Mouse (Mus musculus) embryonic facial prominence, embryonic 14.5 days (tissue): Measurements from ENCODE around the gene Tmed1. TPM values are rescaled to one million over a fixed set of nuclear protein-coding genes. Genes with fewer than 3 reads are reported as not detected.

ENCODE experiments used
- ATAC-seq: fragments of 200-750 bp; cut with Nextera tagmentation; 2 replicates; pipeline ENCODE4 v1.8.0; 2017; ENCODE audit warnings: low read depth, moderate number of reproducible peaks, moderate TSS enrichment
- DNase-seq: peaks from one replicate; pipeline ENCODE4 v3.0.0-alpha.2; 2015; ENCODE audit warnings: low spot score
- H3K27ac ChIP-seq: fragments of 300-500 bp; sonication (generic); replicated peaks from 2 replicates; pipeline ENCODE4 v1.5.1; 2014; ENCODE audit warnings: low read depth, mild to moderate bottlenecking, low read length, moderate library complexity
- H3K27me3 ChIP-seq: fragments of 300-500 bp; sonication (generic); replicated peaks from 2 replicates; pipeline ENCODE4 v1.6.1; 2014; ENCODE audit warnings: low read length; ENCODE audit not compliant: control insufficient read depth, insufficient read depth
- H3K36me3 ChIP-seq: fragments of 300-500 bp; sonication (generic); 2 replicates; pipeline ENCODE4 v1.6.1; 2014; ENCODE audit warnings: low read length, mixed read lengths; ENCODE audit not compliant: control insufficient read depth, insufficient read depth
- H3K4me1 ChIP-seq: fragments of 300-500 bp; sonication (generic); 2 replicates; pipeline ENCODE4 v1.6.1; 2014; ENCODE audit warnings: antibody characterized with exemption, low read length; ENCODE audit not compliant: control insufficient read depth, insufficient read depth
- H3K4me2 ChIP-seq: fragments of 300-500 bp; sonication (generic); 2 replicates; pipeline ENCODE4 v1.6.1; 2014; ENCODE audit warnings: low read depth, mild to moderate bottlenecking, low read length, moderate library complexity, mixed read lengths
- H3K4me3 ChIP-seq: fragments of 300-500 bp; sonication (generic); 2 replicates; pipeline ENCODE4 v1.5.1; 2014; ENCODE audit warnings: low read depth, mild to moderate bottlenecking, low read length
- H3K9ac ChIP-seq: fragments of 300-500 bp; sonication (generic); 2 replicates; pipeline ENCODE4 v1.6.1; 2014; ENCODE audit warnings: low read depth, mild to moderate bottlenecking, low read length, moderate library complexity, mixed read lengths
- H3K9me3 ChIP-seq: fragments of 300-500 bp; sonication (generic); 2 replicates; pipeline ENCODE4 v1.6.1; 2016; ENCODE audit warnings: low read length; ENCODE audit not compliant: control insufficient read depth
- WGBS: fragments of 180-500 bp; shearing (Covaris S2); extraction: QIAGEN DNeasy Blood & Tissue Kit; methylation state at CpG from one replicate; pipeline ENCODE4 v1.1.7; 2014; 5-methylcytosine and 5-hydroxymethylcytosine counted together
- polyA plus RNA-seq: library from polyadenylated mRNA; unstranded; fragments of >200 nt; fragmentation: Nextera tagmentation; extraction: Ambion mirVana; gene quantifications from 2 replicates; pipeline ENCODE4 v1.2.1, GENCODE M21; 2014

Tmed1 gene
- polyA plus RNA-seq, 1 experiment from 2014 or later: 103 TPM

DNA sequence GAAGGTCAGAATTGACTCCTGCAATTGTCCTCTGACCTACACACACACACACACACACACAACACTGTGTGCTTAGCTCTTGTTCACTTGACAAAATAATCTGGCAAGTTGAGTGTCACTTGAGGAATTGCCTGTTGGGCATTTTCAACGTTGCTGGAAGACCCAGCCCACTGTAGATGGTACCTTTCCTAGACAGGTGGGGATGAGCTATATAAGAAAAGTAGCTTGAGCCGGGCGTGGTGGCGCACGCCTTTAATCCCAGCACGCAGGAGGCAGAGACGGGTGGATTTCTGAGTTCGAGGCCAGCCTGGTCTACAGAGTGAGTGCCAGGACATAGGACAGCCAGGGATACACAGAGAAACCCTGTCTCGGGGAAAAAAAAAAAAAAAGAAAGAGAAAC is 1.0 kb upstream of the Tmed1 start:
- H3K27ac ChIP-seq: no peak overlapping the region
- H3K4me2 ChIP-seq: peak overlapping the region; percentile 83
- H3K9me3 ChIP-seq: no peaks in the 10 kb centered on the region
- peak overlapping the region; percentile 75; the same call in 1 of the 2 replicates for H3K9ac ChIP-seq
- no peaks in the 10 kb centered on the region for H3K27me3 ChIP-seq
- peak overlapping the region; percentile 69 for H3K4me3 ChIP-seq
- ATAC-seq (no peak), DNase-seq (no peak)
- H3K36me3 ChIP-seq: peaks cover 32% of the 10 kb centered on the region
- H3K4me1 ChIP-seq: peaks cover 8% of the 10 kb centered on the region
- WGBS: 82% methylated on average over 9 of the region's 9 CpGs

GRCm38 (mm10) chr9:21510689-21511015 is 600 bp upstream of the Tmed1 start:
- Histone ChIP-seq H3K4me3 (peak overlapping the region; percentile 69), H3K27ac (peak overlapping the region; percentile 92), H3K4me1 (peaks cover 8% of the 10 kb centered on the region), H3K9ac (peak overlapping the region; percentile 75), H3K36me3 (peaks cover 36% of the 10 kb centered on the region), H3K27me3 (no peaks in the 10 kb centered on the region), H3K9me3 (no peaks in the 10 kb centered on the region), H3K4me2 (peak overlapping the region; percentile 83)
- ATAC-seq (no peak), DNase-seq (no peak)
- WGBS: 8% methylated on average over 7 of the region's 7 CpGs

GRCm38 (mm10) chr9:21508871-21509404 is 1.1 kb downstream of the Tmed1 start:
- no peaks in the 10 kb centered on the region for H3K27me3 ChIP-seq
- no peaks in the 10 kb centered on the region for H3K9me3 ChIP-seq
- DNase-seq (no peak), ATAC-seq (no peak)
- peaks cover 8% of the 10 kb centered on the region for H3K4me1 ChIP-seq
- H3K36me3 ChIP-seq: peaks cover 52% of the 10 kb centered on the region
- peak overlapping the region; percentile 75 for H3K9ac ChIP-seq
- peak overlapping the region; percentile 92; the same call in 1 of the 2 replicates for H3K27ac ChIP-seq
- H3K4me3 ChIP-seq: peak overlapping the region; percentile 69
- WGBS: 63% methylated on average over 7 of the region's 7 CpGs
- H3K4me2 ChIP-seq: peak overlapping the region; percentile 83

- DNase-seq (no peak), ATAC-seq (no peak)
- no peaks in the 10 kb centered on the region for H3K27me3 ChIP-seq
- 91% methylated on average over 15 of the region's 15 CpGs for WGBS
- H3K9ac ChIP-seq: no peak overlapping the region
- no peak overlapping the region for H3K27ac ChIP-seq
- H3K9me3 ChIP-seq: no peaks in the 10 kb centered on the region
- no peak overlapping the region for H3K4me2 ChIP-seq
- no peak overlapping the region for H3K4me3 ChIP-seq
- peaks cover 8% of the 10 kb centered on the region for H3K4me1 ChIP-seq
- peaks cover 60% of the 10 kb centered on the region for H3K36me3 ChIP-seq
Observed at GRCm38 (mm10) chr9:21507753-21508430, 2.2 kb downstream of the Tmed1 start.

DNA sequence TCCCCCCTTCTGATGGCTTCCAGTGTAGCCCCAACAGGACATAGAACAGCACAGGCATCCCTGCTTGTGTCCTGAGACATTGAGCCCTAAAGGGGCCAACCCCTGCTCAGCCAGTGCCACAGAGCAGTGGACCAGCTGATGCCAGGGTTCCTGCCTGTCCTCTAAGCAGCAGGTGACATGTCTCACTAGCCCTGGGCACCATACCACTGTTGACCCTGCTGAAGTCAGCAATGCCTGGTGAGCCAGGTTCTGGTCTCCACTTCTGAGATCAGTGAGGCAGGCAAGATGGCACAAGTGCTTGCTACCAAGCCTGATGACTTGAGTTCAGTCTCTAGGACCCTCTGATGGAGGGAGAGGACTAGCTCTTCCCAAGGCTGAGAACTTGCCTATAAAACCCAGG is 4.3 kb downstream of the Tmed1 start:
- Histone ChIP-seq H3K9ac (no peak overlapping the region), H3K4me2 (no peak overlapping the region), H3K4me3 (no peak overlapping the region), H3K27me3 (no peaks in the 10 kb centered on the region), H3K4me1 (peaks cover 5% of the 10 kb centered on the region), H3K27ac (no peak overlapping the region), H3K36me3 (peaks cover 64% of the 10 kb centered on the region), H3K9me3 (no peaks in the 10 kb centered on the region)
- no peak for ATAC-seq
- DNase-seq: no peak

DNA sequence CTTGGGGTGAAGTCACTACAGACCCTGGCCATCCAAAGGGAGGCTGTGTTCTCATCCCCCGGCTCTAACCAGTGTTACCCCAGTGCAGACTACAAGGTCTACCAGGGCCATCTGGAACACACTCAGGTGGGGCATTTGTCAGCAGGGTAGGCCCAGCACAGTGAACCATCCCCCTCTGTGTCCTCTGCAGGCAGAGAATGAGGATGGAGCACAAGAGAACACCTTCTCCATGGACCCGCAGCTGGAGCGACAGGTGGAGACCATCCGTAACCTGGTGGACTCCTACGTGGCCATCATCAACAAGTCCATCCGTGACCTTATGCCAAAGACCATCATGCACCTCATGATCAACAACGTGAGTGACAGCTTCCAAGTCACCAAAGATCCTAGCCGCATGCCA is 6.7 kb downstream of the Tmed1 start:
- H3K4me2 ChIP-seq: no peak overlapping the region
- DNase-seq (no peak), ATAC-seq (no peak)
- H3K9me3 ChIP-seq: no peaks in the 10 kb centered on the region
- peaks cover 68% of the 10 kb centered on the region for H3K36me3 ChIP-seq
- H3K4me1 ChIP-seq: no peaks in the 10 kb centered on the region
- 94% methylated on average over 7 of the region's 8 CpGs for WGBS
- no peaks in the 10 kb centered on the region for H3K27me3 ChIP-seq
- H3K27ac ChIP-seq: no peak overlapping the region
- no peak overlapping the region for H3K4me3 ChIP-seq
- H3K9ac ChIP-seq: no peak overlapping the region

- Histone ChIP-seq H3K4me2 (no peak overlapping the region), H3K4me1 (peaks cover 28% of the 10 kb centered on the region), H3K9ac (no peak overlapping the region), H3K36me3 (peaks cover 41% of the 10 kb centered on the region), H3K9me3 (no peaks in the 10 kb centered on the region), H3K27me3 (no peaks in the 10 kb centered on the region), H3K4me3 (no peak overlapping the region), H3K27ac (0 out of 2 replicates have a peak overlapping the region, but pooled peaks have one; percentile 33)
- ATAC-seq (no peak), DNase-seq (no peak)
- WGBS: 89% methylated on average over 12 of the region's 12 CpGs
Observed at GRCm38 (mm10) chr9:21498284-21498902, 11.7 kb downstream of the Tmed1 start.

GRCm38 (mm10) chr9:21497664-21498063 is 12.4 kb downstream of the Tmed1 start:
- ATAC-seq (no peak), DNase-seq (no peak)
- peak overlapping the region; percentile 65; the same call in 1 of the 2 replicates for H3K9ac ChIP-seq
- H3K4me1 ChIP-seq: peaks cover 28% of the 10 kb centered on the region
- H3K36me3 ChIP-seq: peaks cover 33% of the 10 kb centered on the region
- 90% methylated on average over 2 of the region's 2 CpGs for WGBS
- H3K4me3 ChIP-seq: 0 out of 2 replicates have a peak overlapping the region, but pooled peaks have one; percentile 36
- peak overlapping the region; percentile 66 for H3K4me2 ChIP-seq
- no peaks in the 10 kb centered on the region for H3K9me3 ChIP-seq
- H3K27me3 ChIP-seq: no peaks in the 10 kb centered on the region
- peak overlapping the region; percentile 92 for H3K27ac ChIP-seq
